Mouse (Mus musculus) lung, postnatal 0 days (tissue): ENCODE measurements around the gene Arf1.

Experiments
- CTCF ChIP-seq: IDR thresholded peaks from 2 replicates; pipeline ENCODE4 v1.5.1; 2016; ENCODE audit warnings: antibody characterized with exemption, mild to moderate bottlenecking
- EP300 ChIP-seq: IDR thresholded peaks from 2 replicates; pipeline ENCODE4 v1.6.1; 2016; ENCODE audit warnings: antibody characterized with exemption, mild to moderate bottlenecking, control low read depth

DNA sequence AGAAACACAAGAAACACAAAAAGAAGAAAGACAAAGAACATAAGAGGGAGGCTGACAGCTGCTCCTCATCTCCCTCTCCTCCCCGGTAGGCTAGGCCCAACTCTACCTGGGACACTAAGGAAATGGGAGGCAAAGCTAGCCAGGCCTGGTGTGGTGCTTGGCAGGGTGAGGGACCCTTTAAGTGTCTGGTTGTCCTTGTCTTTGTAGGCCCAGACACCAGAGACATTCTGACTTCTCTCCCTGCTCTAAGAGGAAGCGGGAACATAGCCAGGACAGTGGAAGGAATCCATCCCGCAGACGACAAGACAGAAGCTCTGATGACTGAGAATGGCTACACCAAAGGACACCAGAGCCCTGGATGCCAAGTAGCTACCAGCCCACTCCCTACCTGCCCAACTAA, 18.1 kb downstream of the Arf1 start:
- no peak for TF ChIP-seq EP300
- no peak for TF ChIP-seq CTCF
